Mouse (Mus musculus) c-Kit-positive CD71-negative TER-119-negative erythroid progenitor cells, embryonic 14.5 days (primary cell): Measurements from ENCODE around the gene St5.

Experiments used
- DNase-seq: peaks from one replicate; pipeline ENCODE4 v3.0.0-alpha.2; 2013; ENCODE audit warnings: low read depth

St5 gene

GRCm38 (mm10) chr7:109566841-109567768 is 136.3 kb downstream of the St5 start:
- DNase-seq = no peak

- no peak for DNase-seq
These were observed 137.1 kb downstream of the St5 start for GRCm38 (mm10) chr7:109566327-109566726.

GRCm38 (mm10) chr7:109563775-109564362 is 139.5 kb downstream of the St5 start:
- DNase-seq = no peak

GRCm38 (mm10) chr7:109562676-109563075 is 140.7 kb downstream of the St5 start:
- DNase-seq = no peak

- no peak for DNase-seq
These were observed 141.2 kb downstream of the St5 start for GRCm38 (mm10) chr7:109562154-109562599.

- no peak for DNase-seq
These were observed 141.8 kb downstream of the St5 start for GRCm38 (mm10) chr7:109561466-109562153.

- no peak for DNase-seq
These were observed 143.9 kb downstream of the St5 start for GRCm38 (mm10) chr7:109559536-109559935.

GRCm38 (mm10) chr7:109546726-109547125 is 156.7 kb downstream of the St5 start:
- DNase-seq = no peak

GRCm38 (mm10) chr7:109546186-109546585 is 157.2 kb downstream of the St5 start:
- DNase-seq = no peak

GRCm38 (mm10) chr7:109545255-109545993 is 158.0 kb downstream of the St5 start:
- DNase-seq = no peak

- DNase-seq = no peak
These were observed 158.6 kb downstream of the St5 start for GRCm38 (mm10) chr7:109544792-109545191.

GRCm38 (mm10) chr7:109542364-109542628 is 161.1 kb downstream of the St5 start:
- DNase-seq = no peak

GRCm38 (mm10) chr7:109541609-109542363 is 161.6 kb downstream of the St5 start:
- DNase-seq = no peak

GRCm38 (mm10) chr7:109540902-109541301 is 162.5 kb downstream of the St5 start:
- DNase-seq = no peak

GRCm38 (mm10) chr7:109536451-109536946 is 166.9 kb downstream of the St5 start:
- DNase-seq = no peak

- no peak for DNase-seq
These were observed 168.5 kb downstream of the St5 start for GRCm38 (mm10) chr7:109534921-109535320.

- DNase-seq = no peak
These were observed 169.5 kb downstream of the St5 start for GRCm38 (mm10) chr7:109533888-109534287.

GRCm38 (mm10) chr7:109533129-109533528 is 170.3 kb downstream of the St5 start:
- DNase-seq = no peak

- no peak for DNase-seq
These were observed 170.7 kb downstream of the St5 start for GRCm38 (mm10) chr7:109532691-109533090.

- DNase-seq = no peak
These were observed 171.9 kb downstream of the St5 start for GRCm38 (mm10) chr7:109531501-109531900.

GRCm38 (mm10) chr7:109529741-109530140 is 173.7 kb downstream of the St5 start:
- no peak for DNase-seq
